Mouse (Mus musculus) heart, postnatal 10 days (tissue): ENCODE results near the gene Rab40c. TPM values are rescaled to one million over a fixed set of nuclear protein-coding genes. Genes with fewer than 3 reads are reported as not detected.

Source experiments
- DNase-seq, 2 experiments: peaks; one replicate each; pipeline ENCODE4 v3.0.0; 2021
- intact Hi-C: fragments of 180-260 bp; cut with DNase I; formaldehyde crosslinking; loops from one replicate; pipeline ENCODE4 v1.15.1; 2025
- total RNA-seq, 2 experiments: library from RNA; stranded (reverse); gene quantifications; 2 replicates each; pipeline ENCODE4 v1.2.3; 2021

Gene Rab40c
- 10 to 100 TPM; 13.4 to 18.8 TPM for total RNA-seq

GRCm38 (mm10) chr17:25919144-25919785 is at the start of gene Rab40c:
Rab40c (minus strand) TSS chr17:25919727.
- intact Hi-C loops = loop anchor here (2.0 kb wide), 1 partner anchor 44 kb away; the partner anchor contains the start of gene Mettl26
- DNase-seq = no peak

- intact Hi-C loops = no loop called here
- DNase-seq = no peak
These were observed 48.6 kb upstream of the Rab40c start for GRCm38 (mm10) chr17:25968176-25968575.

- intact Hi-C loops = no loop called here
These were observed 48.1 kb upstream of the Rab40c start for GRCm38 (mm10) chr17:25967652-25968051.

GRCm38 (mm10) chr17:25964271-25964670 is 44.7 kb upstream of the Rab40c start:
- intact Hi-C loops = no loop called here
- no peak for DNase-seq

More at GRCm38 (mm10) chr17:25967652-25968051, 48.1 kb upstream of the Rab40c start:
- peak; percentile 47 to 55 for DNase-seq

GRCm38 (mm10) chr17:25962413-25962905 is 42.9 kb upstream of the Rab40c start:
- DNase-seq = no peak
- intact Hi-C loops = no loop called here

- intact Hi-C loops = no loop called here
These were observed 42.0 kb upstream of the Rab40c start for GRCm38 (mm10) chr17:25961566-25961965.

GRCm38 (mm10) chr17:25959630-25960467 is 40.3 kb upstream of the Rab40c start:
- no peak for DNase-seq
- intact Hi-C loops = no loop called here

More at GRCm38 (mm10) chr17:25961566-25961965, 42.0 kb upstream of the Rab40c start:
- DNase-seq = no peak

GRCm38 (mm10) chr17:25958771-25959494 is 39.4 kb upstream of the Rab40c start:
- intact Hi-C loops = no loop called here
- DNase-seq = no peak

- intact Hi-C loops = no loop called here
- DNase-seq = no peak
These were observed 38.1 kb upstream of the Rab40c start for GRCm38 (mm10) chr17:25957586-25958051.

- DNase-seq = no peak
- intact Hi-C loops = no loop called here
These were observed 37.1 kb upstream of the Rab40c start for GRCm38 (mm10) chr17:25956631-25957030.

- intact Hi-C loops = no loop called here
- no peak for DNase-seq
These were observed 36.7 kb upstream of the Rab40c start for GRCm38 (mm10) chr17:25956201-25956600.

GRCm38 (mm10) chr17:25955736-25956135 is 36.2 kb upstream of the Rab40c start:
- no peak for DNase-seq
- intact Hi-C loops = no loop called here

GRCm38 (mm10) chr17:25954671-25955070 is 35.1 kb upstream of the Rab40c start:
- DNase-seq = no peak
- intact Hi-C loops = no loop called here

GRCm38 (mm10) chr17:25953161-25953560 is 33.6 kb upstream of the Rab40c start:
- DNase-seq = no peak
- intact Hi-C loops = no loop called here

- intact Hi-C loops = no loop called here
- DNase-seq = peak in 1 of 2 experiments; percentile 13
These were observed 32.5 kb upstream of the Rab40c start, which contains the start of gene A930017K11Rik for GRCm38 (mm10) chr17:25951803-25952623. A930017K11Rik (minus strand) TSS chr17:25952565.

GRCm38 (mm10) chr17:25951225-25951802 is 31.8 kb upstream of the Rab40c start:
- intact Hi-C loops = no loop called here
- peak in 1 of 2 experiments; percentile 19 for DNase-seq

GRCm38 (mm10) chr17:25950706-25951105 is 31.2 kb upstream of the Rab40c start:
- intact Hi-C loops = no loop called here
- DNase-seq = no peak

- DNase-seq = no peak
- intact Hi-C loops = no loop called here
These were observed 30.5 kb upstream of the Rab40c start for GRCm38 (mm10) chr17:25949981-25950380.

- no peak for DNase-seq
- intact Hi-C loops = no loop called here
These were observed 28.5 kb upstream of the Rab40c start for GRCm38 (mm10) chr17:25948051-25948450.
